Mouse (Mus musculus) kidney, adult 2 months (tissue): ENCODE results near the gene Pfdn5. TPM values are rescaled to one million over a fixed set of nuclear protein-coding genes. Genes with fewer than 3 reads are reported as not detected.

Experiments
- DNase-seq: peaks from one replicate; pipeline ENCODE4 v3.0.0; 2021
- H3K27ac ChIP-seq: fragments of 200-500 bp; 2 replicates; pipeline ENCODE4 v1.5.1; 2012; ENCODE audit warnings: low read depth, low read length, control low read depth, inconsistent platforms; ENCODE audit not compliant: insufficient read depth
- H3K27me3 ChIP-seq: fragments of 200-500 bp; replicated peaks from 2 replicates; pipeline ENCODE4 v1.6.1; 2012; ENCODE audit warnings: mild to moderate bottlenecking, moderate library complexity, low read length, inconsistent platforms; ENCODE audit not compliant: control insufficient read depth, insufficient read depth
- H3K36me3 ChIP-seq: fragments of 200-500 bp; 2 replicates; pipeline ENCODE4 v1.6.1; 2012; ENCODE audit warnings: mild to moderate bottlenecking, moderate library complexity, low read length, inconsistent platforms; ENCODE audit not compliant: control insufficient read depth, insufficient read depth
- H3K4me1 ChIP-seq: fragments of 200-500 bp; 2 replicates; pipeline ENCODE4 v1.6.1; 2011; ENCODE audit warnings: low read length; ENCODE audit not compliant: control insufficient read depth, insufficient read depth
- H3K4me3 ChIP-seq: fragments of 200-500 bp; 2 replicates; pipeline ENCODE4 v1.5.1; 2011; ENCODE audit warnings: mild to moderate bottlenecking, low read depth, low read length, control low read depth; ENCODE audit not compliant: insufficient read depth
- CTCF ChIP-seq: fragments of 200-500 bp; conservative IDR thresholded peaks from 2 replicates; pipeline ENCODE4 v1.5.1; 2011; ENCODE audit warnings: low read depth, mild to moderate bottlenecking, control low read depth, low read length, moderate library complexity, mixed read lengths; ENCODE audit not compliant: insufficient read depth, insufficient read length
- POLR2A ChIP-seq: fragments of 200-500 bp; IDR thresholded peaks from one replicate; pipeline ENCODE4 v1.6.1; 2011; ENCODE audit warnings: low read depth, low read length, control low read depth
- WGBS: fragments of 180-500 bp; shearing (Covaris S2); methylation state at CpG from one replicate; pipeline ENCODE4 v1.1.7; 2018; 5-methylcytosine and 5-hydroxymethylcytosine counted together
- polyA plus RNA-seq: library from polyadenylated mRNA; depleted of rRNA; stranded (reverse); fragments of >200 nt; gene quantifications from 2 replicates; pipeline ENCODE4 v1.2.3, GENCODE M21; 2012

The Pfdn5 gene
- polyA plus RNA-seq, 1 experiment = 206 TPM

- H3K27ac ChIP-seq = no peak overlapping the region
- H3K4me3 ChIP-seq = no peak overlapping the region
- 0 out of 2 replicates have a peak, but pooled peaks cover 2% of the 10 kb centered on the region for H3K36me3 ChIP-seq
- H3K4me1 ChIP-seq = no peaks in the 10 kb centered on the region
- 71% methylated on average over 4 of the region's 4 CpGs for WGBS
- no peak for TF ChIP-seq POLR2A
- TF ChIP-seq CTCF = no peak
- no peaks in the 10 kb centered on the region for H3K27me3 ChIP-seq
- DNase-seq = peak; percentile 79
These were observed 11.0 kb downstream of the Pfdn5 start for GRCm38 (mm10) chr15:102336946-102337345.

GRCm38 (mm10) chr15:102339612-102340011 is 13.7 kb downstream of the Pfdn5 start:
- no peak for DNase-seq
- 75% methylated on average over 5 of the region's 5 CpGs for WGBS
- Histone ChIP-seq H3K4me1 (no peaks in the 10 kb centered on the region), H3K27ac (no peak overlapping the region), H3K4me3 (no peak overlapping the region), H3K36me3 (0 out of 2 replicates have a peak, but pooled peaks cover 2% of the 10 kb centered on the region), H3K27me3 (no peaks in the 10 kb centered on the region)
- TF ChIP-seq POLR2A (no peak), CTCF (no peak)

- Histone ChIP-seq H3K4me3 (no peak overlapping the region), H3K27ac (no peak overlapping the region), H3K4me1 (no peaks in the 10 kb centered on the region), H3K27me3 (no peaks in the 10 kb centered on the region), H3K36me3 (0 out of 2 replicates have a peak, but pooled peaks cover 2% of the 10 kb centered on the region)
- WGBS = 4% methylated on average over 1 of the region's 1 CpGs
- DNase-seq = peak; percentile 66
- TF ChIP-seq POLR2A (no peak), CTCF (peak; percentile 82)
These were observed 15.7 kb downstream of the Pfdn5 start for GRCm38 (mm10) chr15:102341580-102341979.

- no peaks in the 10 kb centered on the region for H3K27me3 ChIP-seq
- DNase-seq = no peak
- H3K27ac ChIP-seq = no peak overlapping the region
- WGBS = 91% methylated on average over 3 of the region's 3 CpGs
- no peak for TF ChIP-seq POLR2A
- no peak for TF ChIP-seq CTCF
- H3K4me3 ChIP-seq = no peak overlapping the region
- H3K4me1 ChIP-seq = no peaks in the 10 kb centered on the region
- H3K36me3 ChIP-seq = no peaks in the 10 kb centered on the region
These were observed 18.6 kb downstream of the Pfdn5 start for GRCm38 (mm10) chr15:102344490-102344889.

GRCm38 (mm10) chr15:102346444-102346843 is 20.5 kb downstream of the Pfdn5 start:
- Histone ChIP-seq H3K4me1 (peaks cover 9% of the 10 kb centered on the region; the same call in 1 of the 2 replicates), H3K27me3 (no peaks in the 10 kb centered on the region), H3K27ac (no peak overlapping the region), H3K4me3 (no peak overlapping the region), H3K36me3 (no peaks in the 10 kb centered on the region)
- 79% methylated on average over 4 of the region's 4 CpGs for WGBS
- DNase-seq = no peak
- TF ChIP-seq POLR2A (no peak), CTCF (no peak)

- WGBS = under 1% methylated on average over 56 of the region's 56 CpGs
- H3K36me3 ChIP-seq = no peaks in the 10 kb centered on the region
- peaks cover 9% of the 10 kb centered on the region; the same call in 1 of the 2 replicates for H3K4me1 ChIP-seq
- DNase-seq = peak; percentile 97
- no peaks in the 10 kb centered on the region for H3K27me3 ChIP-seq
- TF ChIP-seq POLR2A = peak; percentile 79
- TF ChIP-seq CTCF = peak; percentile 89
- H3K4me3 ChIP-seq = peak within 1 kb of the TSS; percentile 91
- H3K27ac ChIP-seq = peak within 1 kb of the TSS; percentile 84
These were observed 24.4 kb downstream of the Pfdn5 start, which contains the start of gene Aaas for GRCm38 (mm10) chr15:102350138-102350941. Gene Aaas, minus strand, starts transcription at chr15:102350771.

GRCm38 (mm10) chr15:102350942-102351291 is 25.0 kb downstream of the Pfdn5 start:
- Histone ChIP-seq H3K4me3 (peak overlapping the region; percentile 38), H3K36me3 (no peaks in the 10 kb centered on the region), H3K4me1 (peaks cover 9% of the 10 kb centered on the region; the same call in 1 of the 2 replicates), H3K27me3 (no peaks in the 10 kb centered on the region), H3K27ac (peak overlapping the region; percentile 84)
- 10% methylated on average over 11 of the region's 11 CpGs for WGBS
- TF ChIP-seq CTCF = no peak
- TF ChIP-seq POLR2A = no peak
- no peak for DNase-seq
